Mouse (Mus musculus) embryonic facial prominence, embryonic 13.5 days (tissue): Measurements from ENCODE around the gene Efl1. TPM values are rescaled to one million over a fixed set of nuclear protein-coding genes. Genes with fewer than 3 reads are reported as not detected.

ENCODE experiments used
- ATAC-seq: fragments of 200-750 bp; cut with Nextera tagmentation; 2 replicates; pipeline ENCODE4 v1.8.0; 2017; ENCODE audit warnings: low read depth; ENCODE audit not compliant: insufficient number of reproducible peaks, insufficient read depth, low FRiP score, low TSS enrichment
- H3K27ac ChIP-seq: fragments of 300-500 bp; sonication (generic); 2 replicates; pipeline ENCODE4 v1.5.1; 2015; ENCODE audit warnings: moderate library complexity, mild to moderate bottlenecking, inconsistent platforms
- H3K27me3 ChIP-seq: fragments of 300-500 bp; sonication (generic); 2 replicates; pipeline ENCODE4 v1.6.1; 2015; ENCODE audit warnings: mild to moderate bottlenecking, inconsistent platforms
- H3K36me3 ChIP-seq: fragments of 300-500 bp; sonication (generic); 2 replicates; pipeline ENCODE4 v1.6.1; 2015; ENCODE audit warnings: mild to moderate bottlenecking, inconsistent platforms
- H3K4me1 ChIP-seq: fragments of 300-500 bp; sonication (generic); 2 replicates; pipeline ENCODE4 v1.6.1; 2015; ENCODE audit warnings: inconsistent platforms
- H3K4me2 ChIP-seq: fragments of 300-500 bp; sonication (generic); 2 replicates; pipeline ENCODE4 v1.6.1; 2015; ENCODE audit warnings: moderate library complexity, mild to moderate bottlenecking, inconsistent platforms
- H3K4me3 ChIP-seq: fragments of 300-500 bp; sonication (generic); 2 replicates; pipeline ENCODE4 v1.5.1; 2015; ENCODE audit warnings: mild to moderate bottlenecking, inconsistent platforms
- H3K9ac ChIP-seq: fragments of 300-500 bp; sonication (generic); 2 replicates; pipeline ENCODE4 v1.6.1; 2015; ENCODE audit warnings: mild to moderate bottlenecking, inconsistent platforms
- H3K9me3 ChIP-seq: fragments of 300-500 bp; sonication (generic); 2 replicates; pipeline ENCODE4 v1.6.1; 2016; ENCODE audit warnings: inconsistent platforms
- WGBS: fragments of 180-500 bp; shearing (Covaris S2); methylation state at CpG from one replicate; pipeline ENCODE4 v1.1.7; 2015; ENCODE audit warnings: mixed read lengths; 5-methylcytosine and 5-hydroxymethylcytosine counted together
- polyA plus RNA-seq: library from polyadenylated mRNA; unstranded; fragments of >200 nt; fragmentation: Nextera tagmentation; extraction: Ambion mirVana; gene quantifications from 2 replicates; pipeline ENCODE4 v1.2.1, GENCODE M21; 2015

Gene Efl1
- 25.0 and 25.5 TPM in 2 replicates for polyA plus RNA-seq

DNA sequence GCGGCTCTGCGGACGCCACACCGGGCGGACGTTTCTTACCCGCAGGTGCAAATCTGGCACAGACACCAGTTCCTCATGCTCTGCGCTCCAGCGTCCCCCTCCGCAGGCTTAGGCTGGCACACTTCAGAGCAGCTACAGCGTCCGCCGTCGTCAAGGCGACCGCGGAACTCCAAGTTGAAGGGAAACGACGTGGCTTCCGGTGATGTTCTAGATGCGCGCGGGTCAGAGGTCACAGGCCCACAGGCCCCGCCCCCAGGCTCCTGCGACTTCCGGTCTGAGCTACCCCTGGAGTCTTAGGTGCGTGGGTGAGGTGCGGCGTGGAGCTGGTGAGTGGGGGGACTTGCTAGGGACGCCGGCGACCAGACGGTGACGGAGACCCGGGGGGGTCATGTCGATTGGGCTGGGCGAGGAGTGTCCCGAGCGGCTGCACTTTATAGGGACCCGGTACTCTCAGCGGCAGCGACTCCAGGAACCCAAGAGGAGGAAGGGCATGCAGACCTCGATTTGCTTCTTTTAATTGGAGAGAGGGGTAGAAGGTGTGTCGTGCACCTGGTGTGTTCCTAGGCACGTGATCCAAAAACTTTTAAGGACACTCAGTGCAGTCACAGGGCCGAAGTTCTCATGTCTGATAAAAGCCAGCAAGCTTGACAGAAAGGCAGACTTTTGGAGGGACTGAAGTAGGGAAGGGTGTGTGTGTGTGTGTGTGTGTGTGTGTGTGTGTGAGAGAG lies at the start of gene Efl1, which contains the start of gene Saxo2:
Gene Efl1, plus strand, starts transcription at position 262 of the 728 bp plus-strand sequence.
Gene Saxo2, minus strand, starts transcription at position 176 of the 728 bp plus-strand sequence.
- Histone ChIP-seq H3K4me2 (peak within 1 kb of the TSS; percentile 69), H3K27ac (no peak within 1 kb of the TSS), H3K9me3 (no peaks in the 10 kb centered on the region), H3K4me3 (peak within 1 kb of the TSS; percentile 75), H3K4me1 (peaks cover 11% of the 10 kb centered on the region), H3K9ac (peak within 1 kb of the TSS; percentile 81), H3K27me3 (no peaks in the 10 kb centered on the region), H3K36me3 (peaks cover 6% of the 10 kb centered on the region; the same call in 1 of the 2 replicates)
- under 1% methylated on average over 46 of the region's 46 CpGs for WGBS
- peak; percentile 91 for ATAC-seq

DNA sequence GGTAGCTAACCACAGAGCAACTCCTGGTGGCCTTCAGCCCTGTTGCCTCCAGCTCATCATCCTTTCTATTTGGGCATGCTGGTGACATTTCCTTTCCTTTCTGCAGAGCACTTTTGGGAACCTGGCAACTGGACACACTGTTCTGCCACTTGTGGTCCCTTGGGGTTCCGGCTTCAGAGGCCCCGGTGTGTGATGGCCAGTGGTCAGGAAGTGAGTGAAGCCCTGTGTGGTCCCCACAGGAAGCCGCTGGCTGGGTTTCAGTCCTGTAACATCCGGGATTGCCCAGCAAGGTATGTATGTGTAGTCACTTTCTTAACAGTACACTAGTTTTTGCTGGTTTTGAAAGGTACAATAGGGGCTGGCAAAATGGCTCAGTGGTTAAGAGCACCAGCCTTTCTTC lies 46.4 kb upstream of the Efl1 start:
- no peaks in the 10 kb centered on the region for H3K36me3 ChIP-seq
- no peak for ATAC-seq
- no peaks in the 10 kb centered on the region; the same call in 1 of the 2 replicates for H3K27me3 ChIP-seq
- H3K9me3 ChIP-seq = no peaks in the 10 kb centered on the region
- H3K4me1 ChIP-seq = no peaks in the 10 kb centered on the region; the same call in 1 of the 2 replicates
- H3K9ac ChIP-seq = no peak overlapping the region
- no peak overlapping the region for H3K4me3 ChIP-seq
- WGBS = 75% methylated on average over 4 of the region's 4 CpGs
- H3K27ac ChIP-seq = no peak overlapping the region
- H3K4me2 ChIP-seq = no peak overlapping the region

DNA sequence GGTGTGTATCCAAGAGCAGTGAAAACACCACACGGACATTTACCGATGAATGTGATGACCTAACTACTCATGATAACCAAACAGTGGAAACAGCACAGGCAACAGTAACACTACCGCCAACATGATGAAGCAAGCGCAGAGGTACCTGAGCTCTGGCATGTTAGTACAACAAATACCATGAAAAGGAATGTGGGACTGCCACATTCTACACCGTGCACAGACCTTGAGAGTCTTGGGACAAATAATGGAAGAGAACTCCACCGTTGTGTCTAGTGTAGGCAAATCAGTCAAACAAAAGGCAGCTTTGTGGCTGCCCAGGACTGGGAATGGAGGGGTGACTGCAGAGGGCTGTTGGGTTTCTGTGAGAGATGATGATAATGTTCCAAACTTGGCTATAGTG lies 43.0 kb upstream of the Efl1 start:
- Histone ChIP-seq H3K36me3 (no peaks in the 10 kb centered on the region), H3K27ac (no peak overlapping the region), H3K4me2 (no peak overlapping the region), H3K27me3 (no peaks in the 10 kb centered on the region; the same call in 1 of the 2 replicates), H3K4me1 (no peaks in the 10 kb centered on the region; the same call in 1 of the 2 replicates), H3K4me3 (no peak overlapping the region), H3K9me3 (no peaks in the 10 kb centered on the region), H3K9ac (no peak overlapping the region)
- 77% methylated on average over 6 of the region's 6 CpGs for WGBS
- no peak for ATAC-seq

DNA sequence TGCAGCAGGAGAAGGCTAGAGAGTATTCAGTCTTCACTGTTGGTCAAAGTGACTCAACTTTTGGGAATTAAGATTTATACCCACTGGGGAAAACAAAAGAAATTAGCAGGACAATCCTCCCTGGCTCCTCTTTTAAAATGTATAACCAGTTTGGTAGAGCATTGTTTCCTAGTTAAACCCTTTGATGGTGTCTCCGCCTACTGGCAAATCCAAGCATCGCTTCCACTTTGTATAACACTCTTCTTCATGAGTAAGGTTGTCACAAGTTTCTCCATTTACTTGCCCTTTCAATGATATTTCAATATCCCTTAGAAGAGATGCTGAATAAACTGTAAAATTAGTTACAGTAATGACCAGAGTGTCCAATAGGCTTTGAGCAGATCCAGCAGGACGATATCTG lies 38.8 kb upstream of the Efl1 start:
- WGBS = 68% methylated on average over 3 of the region's 3 CpGs

DNA sequence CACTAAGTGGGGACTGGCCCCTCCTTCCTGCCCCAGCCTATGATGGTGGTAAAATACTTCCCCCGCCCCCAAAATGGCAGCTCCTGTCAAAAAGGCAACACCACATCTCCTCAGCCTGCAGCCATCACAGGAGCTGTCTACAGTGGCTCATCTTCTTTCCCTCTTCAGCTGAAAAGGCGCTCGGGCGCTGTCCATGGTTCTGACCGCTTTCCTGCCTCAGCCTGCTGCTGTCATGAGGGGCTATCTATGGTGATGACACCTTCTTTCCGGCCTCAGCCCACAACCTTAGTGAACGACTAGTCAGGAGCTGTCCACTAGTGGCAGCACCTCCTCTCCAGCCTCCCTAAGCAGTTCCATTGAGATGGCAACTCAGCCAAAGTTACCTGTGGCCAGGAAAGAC lies 23.1 kb upstream of the Efl1 start:
- no peak overlapping the region for H3K9ac ChIP-seq
- no peak for ATAC-seq
- H3K27ac ChIP-seq = no peak overlapping the region
- H3K36me3 ChIP-seq = no peaks in the 10 kb centered on the region
- peaks cover 4% of the 10 kb centered on the region; the same call in 1 of the 2 replicates for H3K9me3 ChIP-seq
- H3K27me3 ChIP-seq = no peaks in the 10 kb centered on the region
- no peak overlapping the region for H3K4me2 ChIP-seq
- 12% methylated on average over 7 of the region's 7 CpGs for WGBS
- no peak overlapping the region for H3K4me3 ChIP-seq
- no peaks in the 10 kb centered on the region for H3K4me1 ChIP-seq

More for the DNA sequence above, 38.8 kb upstream of the Efl1 start:
- no peaks in the 10 kb centered on the region for H3K27me3 ChIP-seq
- no peak for ATAC-seq
- no peak overlapping the region for H3K9ac ChIP-seq
- no peaks in the 10 kb centered on the region for H3K36me3 ChIP-seq
- H3K9me3 ChIP-seq = no peaks in the 10 kb centered on the region
- no peaks in the 10 kb centered on the region for H3K4me1 ChIP-seq
- H3K4me2 ChIP-seq = no peak overlapping the region
- no peak overlapping the region for H3K4me3 ChIP-seq
- no peak overlapping the region for H3K27ac ChIP-seq

DNA sequence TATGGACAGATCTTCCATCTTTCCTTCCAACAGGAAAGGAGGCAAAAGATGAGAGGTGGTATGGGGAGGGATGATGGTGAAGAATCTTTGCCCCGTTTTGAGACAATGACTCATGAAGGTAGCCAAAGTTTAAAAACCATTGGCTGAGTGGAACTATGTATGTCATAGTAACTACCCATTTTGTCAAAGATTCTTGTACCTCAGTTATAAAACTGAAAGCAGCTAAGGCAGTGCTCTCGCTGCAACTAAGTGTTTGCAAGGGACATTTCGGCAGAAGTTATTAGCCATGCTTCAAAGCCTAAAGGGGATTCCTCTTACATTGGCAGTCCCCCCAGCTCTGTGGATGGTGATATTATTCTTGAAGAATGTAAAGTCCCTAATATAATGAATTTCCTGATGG lies 1.2 kb upstream of the Efl1 start:
- 84% methylated on average over 3 of the region's 3 CpGs for WGBS
- no peak overlapping the region for H3K27ac ChIP-seq
- H3K4me2 ChIP-seq = no peak overlapping the region
- no peak for ATAC-seq
- no peak overlapping the region for H3K4me3 ChIP-seq
- H3K36me3 ChIP-seq = peaks cover 4% of the 10 kb centered on the region; the same call in 1 of the 2 replicates
- peaks cover 11% of the 10 kb centered on the region for H3K4me1 ChIP-seq
- no peaks in the 10 kb centered on the region for H3K9me3 ChIP-seq
- H3K27me3 ChIP-seq = no peaks in the 10 kb centered on the region
- no peak overlapping the region for H3K9ac ChIP-seq

DNA sequence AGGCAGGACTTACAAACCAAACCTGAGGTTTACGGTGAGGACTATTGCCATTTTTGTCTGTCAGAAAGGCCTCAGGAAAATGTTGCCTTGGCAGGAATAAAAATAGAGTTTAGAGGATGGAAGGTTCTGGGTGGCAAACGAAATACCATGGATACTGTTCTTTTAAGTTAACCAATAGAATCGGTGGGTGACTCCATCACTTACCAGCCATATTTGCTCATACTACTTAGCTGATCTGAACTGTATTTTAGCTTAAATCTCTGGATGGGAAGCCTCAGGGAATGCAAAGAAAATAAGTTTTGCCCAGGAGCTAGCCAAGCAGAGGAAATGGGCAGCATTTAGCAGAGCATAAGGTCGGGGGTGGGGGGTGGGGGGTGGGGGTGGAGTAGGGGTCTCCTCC lies 505 bp upstream of the Efl1 start:
- WGBS = 37% methylated on average over 4 of the region's 4 CpGs
- Histone ChIP-seq H3K9me3 (no peaks in the 10 kb centered on the region), H3K4me1 (peaks cover 11% of the 10 kb centered on the region), H3K27me3 (no peaks in the 10 kb centered on the region), H3K27ac (no peak overlapping the region), H3K9ac (peak overlapping the region; percentile 81), H3K4me2 (peak overlapping the region; percentile 69), H3K4me3 (peak overlapping the region; percentile 75), H3K36me3 (peaks cover 6% of the 10 kb centered on the region; the same call in 1 of the 2 replicates)
- ATAC-seq = no peak

DNA sequence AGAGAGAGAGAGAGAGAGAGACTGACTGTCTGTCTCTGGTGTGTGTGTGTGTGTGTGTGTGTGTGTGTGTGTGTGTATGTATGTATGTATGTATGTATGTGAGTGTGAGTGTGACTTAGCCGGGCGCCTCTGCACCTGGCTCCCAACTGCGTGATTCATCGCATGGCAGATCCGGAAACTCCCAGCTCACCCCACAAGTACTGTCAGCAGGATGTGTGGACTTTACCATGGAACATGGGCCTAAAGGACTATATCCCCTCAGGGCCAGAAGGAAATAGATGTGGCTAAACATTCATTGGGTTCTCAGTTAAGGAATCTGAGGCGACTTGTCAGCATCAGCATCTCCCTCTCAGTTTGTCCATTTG lies 649 bp downstream of the Efl1 start:
- Histone ChIP-seq H3K4me2 (peak overlapping the region; percentile 69), H3K9me3 (no peaks in the 10 kb centered on the region), H3K4me1 (peaks cover 11% of the 10 kb centered on the region), H3K27me3 (no peaks in the 10 kb centered on the region), H3K9ac (peak overlapping the region; percentile 81), H3K36me3 (peaks cover 6% of the 10 kb centered on the region; the same call in 1 of the 2 replicates), H3K4me3 (peak overlapping the region; percentile 75), H3K27ac (no peak overlapping the region)
- WGBS = 5% methylated on average over 6 of the region's 6 CpGs
- ATAC-seq = no peak

DNA sequence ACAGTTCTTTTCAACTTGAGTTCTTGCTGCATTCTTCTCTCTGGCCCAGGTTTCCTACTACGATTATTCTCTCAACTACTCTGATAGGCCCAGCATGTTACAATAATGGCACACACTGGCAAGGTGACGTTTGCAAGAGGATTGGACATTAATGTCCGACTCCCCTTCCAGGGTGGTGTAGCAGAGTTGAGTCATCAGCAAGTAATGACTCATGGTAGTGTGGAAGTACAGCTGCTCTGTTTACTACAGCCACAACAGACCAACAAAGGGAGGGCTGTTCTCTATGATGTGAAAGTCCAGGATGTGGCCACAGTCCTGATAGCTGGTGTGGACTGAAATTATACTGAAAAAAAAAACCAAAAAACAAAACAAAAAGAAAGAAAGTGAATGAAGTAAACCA lies 16.2 kb downstream of the Efl1 start:
- Histone ChIP-seq H3K4me1 (0 out of 2 replicates have a peak, but pooled peaks cover 2% of the 10 kb centered on the region), H3K36me3 (peaks cover 61% of the 10 kb centered on the region), H3K9ac (no peak overlapping the region), H3K9me3 (peaks cover 4% of the 10 kb centered on the region; the same call in 1 of the 2 replicates), H3K27me3 (no peaks in the 10 kb centered on the region), H3K27ac (no peak overlapping the region), H3K4me3 (no peak overlapping the region), H3K4me2 (no peak overlapping the region)
- no peak for ATAC-seq
- WGBS = 88% methylated on average over 3 of the region's 3 CpGs

DNA sequence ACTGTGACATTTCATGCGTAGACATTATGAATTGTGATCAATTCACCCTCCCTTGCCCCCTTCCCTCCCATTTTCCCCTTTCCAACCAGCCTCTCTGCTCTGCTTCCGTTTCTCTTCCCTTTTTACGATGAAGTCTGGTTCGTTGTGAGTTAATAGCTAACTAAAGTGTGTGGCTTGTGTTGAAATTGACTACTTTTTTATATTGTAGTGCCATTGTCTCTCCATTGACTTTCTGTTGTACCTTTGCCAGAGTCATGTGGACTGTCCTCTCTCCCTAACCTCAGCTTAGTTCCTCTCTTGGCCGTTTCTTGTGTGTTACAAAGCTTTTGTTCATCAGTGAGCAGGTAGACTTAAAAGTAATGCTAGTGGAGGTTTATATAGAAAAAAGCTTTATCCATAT lies 27.6 kb downstream of the Efl1 start:
- no peak for ATAC-seq
- no peaks in the 10 kb centered on the region for H3K27me3 ChIP-seq
- H3K4me1 ChIP-seq = peaks cover 17% of the 10 kb centered on the region
- 89% methylated on average over 5 of the region's 5 CpGs for WGBS
- H3K4me3 ChIP-seq = no peak overlapping the region
- H3K9ac ChIP-seq = no peak overlapping the region
- H3K9me3 ChIP-seq = no peaks in the 10 kb centered on the region
- peaks cover 47% of the 10 kb centered on the region for H3K36me3 ChIP-seq
- no peak overlapping the region for H3K4me2 ChIP-seq
- no peak overlapping the region for H3K27ac ChIP-seq

DNA sequence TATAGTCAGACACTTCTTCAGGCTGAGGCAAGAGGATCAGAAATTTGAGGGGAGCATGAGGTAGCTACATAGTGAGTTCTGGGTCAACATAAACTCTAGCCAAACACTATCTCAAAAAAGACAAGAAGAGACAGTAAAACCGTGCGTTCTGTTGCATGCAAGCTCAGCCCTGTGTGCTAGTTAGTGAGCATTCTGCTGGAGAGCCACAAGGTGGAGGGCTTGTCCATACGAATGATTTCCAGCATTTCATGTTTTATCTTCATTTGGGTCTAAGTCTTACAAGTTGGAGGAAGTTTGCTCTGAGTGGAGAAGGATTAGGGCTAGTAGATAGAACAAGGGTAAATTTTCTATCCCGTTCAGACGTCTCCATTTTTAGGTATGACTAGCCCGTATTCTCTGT lies 28.4 kb downstream of the Efl1 start:
- Histone ChIP-seq H3K27me3 (no peaks in the 10 kb centered on the region), H3K36me3 (peaks cover 42% of the 10 kb centered on the region), H3K4me1 (peaks cover 17% of the 10 kb centered on the region), H3K27ac (no peak overlapping the region), H3K9ac (no peak overlapping the region), H3K4me2 (no peak overlapping the region), H3K4me3 (no peak overlapping the region), H3K9me3 (no peaks in the 10 kb centered on the region)
- ATAC-seq = no peak
- WGBS = 75% methylated on average over 6 of the region's 6 CpGs

DNA sequence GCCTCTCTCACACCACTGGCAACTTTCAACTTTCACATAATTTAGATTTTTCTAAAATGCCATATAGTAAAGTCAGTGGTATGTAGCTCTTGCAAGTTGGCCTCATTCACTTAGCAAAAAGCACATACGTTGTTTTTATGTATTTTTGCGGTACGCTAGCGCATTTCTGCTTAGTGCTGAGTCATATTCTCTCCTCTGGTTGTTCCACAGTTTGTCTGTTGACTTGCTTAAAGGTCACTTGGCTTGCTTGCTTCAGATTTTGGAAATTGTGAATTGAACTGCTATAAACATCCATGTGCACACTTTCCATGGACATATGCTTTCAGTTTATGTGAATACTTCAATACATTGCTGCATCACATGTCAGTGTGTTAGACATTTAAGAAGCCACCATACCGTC lies 31.5 kb downstream of the Efl1 start:
- H3K9ac ChIP-seq = no peak overlapping the region
- H3K27ac ChIP-seq = no peak overlapping the region
- H3K9me3 ChIP-seq = no peaks in the 10 kb centered on the region
- no peak for ATAC-seq
- H3K4me2 ChIP-seq = no peak overlapping the region
- H3K4me1 ChIP-seq = peaks cover 17% of the 10 kb centered on the region
- 73% methylated on average over 5 of the region's 5 CpGs for WGBS
- no peak overlapping the region for H3K4me3 ChIP-seq
- no peaks in the 10 kb centered on the region for H3K27me3 ChIP-seq
- peaks cover 45% of the 10 kb centered on the region for H3K36me3 ChIP-seq
